Mouse (Mus musculus) lung, adult 2 months (tissue): ENCODE results near the gene Ugt2a2. TPM values are rescaled to one million over a fixed set of nuclear protein-coding genes. Genes with fewer than 3 reads are reported as not detected.
"Not testable (repeated sequence)": the region's sequence is repeated elsewhere in the genome, so short reads cannot be mapped to it uniquely, and the experiment has no call there.

ENCODE experiments used
- DNase-seq: peaks from one replicate; pipeline ENCODE4 v3.0.0; 2022
- H3K4me1 ChIP-seq: fragments of 200-500 bp; 2 replicates; pipeline ENCODE4 v1.6.1; 2011; ENCODE audit warnings: low read length; ENCODE audit not compliant: control insufficient read depth, insufficient read depth
- H3K4me3 ChIP-seq: fragments of 200-500 bp; replicated peaks from 2 replicates; pipeline ENCODE3; 2011; ENCODE audit warnings: low read depth, mild to moderate bottlenecking, control low read depth, low read length; ENCODE audit errors: extremely low read depth
- CTCF ChIP-seq: fragments of 200-500 bp; IDR thresholded peaks from 2 replicates; pipeline ENCODE4 v1.5.1; 2011; ENCODE audit warnings: mild to moderate bottlenecking, low read length, control low read depth; ENCODE audit not compliant: insufficient read depth
- POLR2A ChIP-seq: fragments of 200-500 bp; IDR thresholded peaks from 2 replicates; pipeline ENCODE4 v1.6.1; 2011; ENCODE audit warnings: low read depth, mild to moderate bottlenecking, control low read depth, low read length, borderline replicate concordance; ENCODE audit errors: extremely low read depth
- WGBS: fragments of 180-500 bp; shearing (Covaris S2); methylation state at CpG from one replicate; pipeline ENCODE4 v1.1.7; 2018; 5-methylcytosine and 5-hydroxymethylcytosine counted together
- polyA plus RNA-seq: library from polyadenylated mRNA; depleted of rRNA; stranded (reverse); fragments of >200 nt; gene quantifications from 2 replicates; pipeline ENCODE4 v1.2.3, GENCODE M21; 2012; rRNA removed

Gene Ugt2a2
- not detected in 2 replicates for polyA plus RNA-seq

- WGBS, result 74% methylated on average over 5 of the region's 5 CpGs
- DNase-seq, result no peak
- TF ChIP-seq POLR2A, result no peak
- TF ChIP-seq CTCF, result no peak
- Histone ChIP-seq H3K4me1 (no peaks in the 10 kb centered on the region), H3K4me3 (no peak within 1 kb of the TSS)
Measured at GRCm38 (mm10) chr5:87482160-87482559, at the start of gene Ugt2a2. Ugt2a2 (minus strand) TSS chr5:87482260.

GRCm38 (mm10) chr5:87523561-87523960 lies 41.5 kb upstream of the Ugt2a2 start:
- not testable (repeated sequence) for H3K4me3 ChIP-seq, DNase-seq, H3K4me1 ChIP-seq
- WGBS, result 84% methylated on average over 2 of the region's 2 CpGs

GRCm38 (mm10) chr5:87505776-87506458 lies 23.9 kb upstream of the Ugt2a2 start:
- DNase-seq, result no peak
- Histone ChIP-seq H3K4me3 (no peak overlapping the region), H3K4me1 (no peaks in the 10 kb centered on the region)
- 48% methylated on average over 4 of the region's 4 CpGs for WGBS
- no peak for TF ChIP-seq POLR2A

GRCm38 (mm10) chr5:87502687-87503086 lies 20.6 kb upstream of the Ugt2a2 start:
- no peak overlapping the region for H3K4me3 ChIP-seq
- TF ChIP-seq POLR2A (no peak), CTCF (no peak)
- no peaks in the 10 kb centered on the region for H3K4me1 ChIP-seq
- DNase-seq, result no peak
- 62% methylated on average over 1 of the region's 1 CpGs for WGBS

GRCm38 (mm10) chr5:87499341-87499740 lies 17.3 kb upstream of the Ugt2a2 start:
- Histone ChIP-seq H3K4me1 (no peaks in the 10 kb centered on the region), H3K4me3 (no peak overlapping the region)
- no peak for TF ChIP-seq POLR2A
- TF ChIP-seq CTCF, result no peak
- DNase-seq, result no peak

- Histone ChIP-seq H3K4me1 (no peaks in the 10 kb centered on the region), H3K4me3 (no peak overlapping the region)
- TF ChIP-seq POLR2A (no peak), CTCF (no peak)
- no peak for DNase-seq
Measured at GRCm38 (mm10) chr5:87498936-87499335, 16.9 kb upstream of the Ugt2a2 start.

GRCm38 (mm10) chr5:87490771-87491170 lies 8.7 kb upstream of the Ugt2a2 start, which contains the start of gene Ugt2a1:
Ugt2a1 (minus strand) TSS chr5:87490871.
- no peak for TF ChIP-seq POLR2A
- TF ChIP-seq CTCF, result no peak
- no peaks in the 10 kb centered on the region for H3K4me1 ChIP-seq
- H3K4me3 ChIP-seq, result no peak within 1 kb of the TSS
- DNase-seq, result no peak
- 78% methylated on average over 1 of the region's 1 CpGs for WGBS

- not testable (repeated sequence) for DNase-seq, H3K4me1 ChIP-seq, H3K4me3 ChIP-seq
- WGBS, result 58% methylated on average over 1 of the region's 1 CpGs
Measured at GRCm38 (mm10) chr5:87486706-87487105, 4.6 kb upstream of the Ugt2a2 start, which contains the start of gene Gm43638. Gm43638 (minus strand) TSS chr5:87486806.

GRCm38 (mm10) chr5:87458810-87459209 lies 23.2 kb downstream of the Ugt2a2 start:
- TF ChIP-seq POLR2A, result no peak
- TF ChIP-seq CTCF, result no peak
- H3K4me3 ChIP-seq, result no peak overlapping the region
- WGBS, result 55% methylated on average over 1 of the region's 1 CpGs
- no peak for DNase-seq
- no peaks in the 10 kb centered on the region for H3K4me1 ChIP-seq

GRCm38 (mm10) chr5:87457701-87458100 lies 24.4 kb downstream of the Ugt2a2 start:
- TF ChIP-seq POLR2A, result no peak
- TF ChIP-seq CTCF, result no peak
- DNase-seq, result no peak
- H3K4me3 ChIP-seq, result no peak overlapping the region
- no peaks in the 10 kb centered on the region for H3K4me1 ChIP-seq

GRCm38 (mm10) chr5:87456216-87456850 lies 25.7 kb downstream of the Ugt2a2 start:
- 74% methylated on average over 3 of the region's 3 CpGs for WGBS
- no peak for DNase-seq

More at GRCm38 (mm10) chr5:87456216-87456850, 25.7 kb downstream of the Ugt2a2 start:
- H3K4me3 ChIP-seq, result no peak overlapping the region
- no peaks in the 10 kb centered on the region for H3K4me1 ChIP-seq
- TF ChIP-seq POLR2A, result no peak
- no peak for TF ChIP-seq CTCF
